Mouse (Mus musculus) brain, embryonic 14.5 days (tissue): ENCODE results near the gene Mib2.

Experiments used
- CTCF ChIP-seq: fragments of 200-500 bp; IDR thresholded peaks from 2 replicates; pipeline ENCODE4 v1.5.1; 2012; ENCODE audit warnings: inconsistent platforms, mild to moderate bottlenecking, moderate library complexity, borderline replicate concordance; ENCODE audit not compliant: insufficient read depth, insufficient read length; ENCODE audit errors: extremely low read depth
- POLR2A ChIP-seq: fragments of 200-500 bp; IDR thresholded peaks from 2 replicates; pipeline ENCODE4 v1.6.1; 2012; ENCODE audit warnings: mild to moderate bottlenecking, inconsistent platforms, borderline replicate concordance; ENCODE audit not compliant: poor library complexity, insufficient read depth, insufficient read length, severe bottlenecking; ENCODE audit errors: extremely low read depth

- TF ChIP-seq POLR2A (no peak), CTCF (no peak)
These were observed 15.4 kb downstream of the Mib2 start for GRCm38 (mm10) chr4:155653451-155654182.
